Mouse (Mus musculus) liver, adult 2 months (tissue): ENCODE measurements around the gene Eda. TPM values are rescaled to one million over a fixed set of nuclear protein-coding genes. Genes with fewer than 3 reads are reported as not detected.

Source experiments
- DNase-seq: peaks from one replicate; pipeline ENCODE4 v3.0.0-alpha.2; 2011; ENCODE audit warnings: low read depth, low spot score; ENCODE audit errors: extremely low read depth
- H3K27ac ChIP-seq: fragments of 200-500 bp; replicated peaks from 2 replicates; pipeline ENCODE4 v1.5.1; 2012; ENCODE audit warnings: low read depth, mild to moderate bottlenecking, control low read depth, inconsistent platforms, low read length; ENCODE audit not compliant: insufficient read depth
- H3K27me3 ChIP-seq: fragments of 200-500 bp; 2 replicates; pipeline ENCODE4 v1.6.1; 2012; ENCODE audit warnings: mild to moderate bottlenecking, moderate library complexity, low read length, inconsistent platforms; ENCODE audit not compliant: control insufficient read depth, insufficient read depth
- H3K36me3 ChIP-seq: fragments of 200-500 bp; 2 replicates; pipeline ENCODE4 v1.6.1; 2012; ENCODE audit warnings: low read length, inconsistent platforms; ENCODE audit not compliant: control insufficient read depth, insufficient read depth
- H3K4me1 ChIP-seq: fragments of 200-500 bp; 2 replicates; pipeline ENCODE4 v1.6.1; 2011; ENCODE audit warnings: low read length; ENCODE audit not compliant: control insufficient read depth, insufficient read depth
- H3K4me3 ChIP-seq: fragments of 200-500 bp; 2 replicates; pipeline ENCODE4 v1.5.1; 2011; ENCODE audit warnings: low read depth, mild to moderate bottlenecking, control low read depth, low read length, moderate library complexity; ENCODE audit not compliant: insufficient read depth
- H3K79me2 ChIP-seq: fragments of 200-500 bp; 2 replicates; pipeline ENCODE4 v1.6.1; 2012; ENCODE audit warnings: inconsistent platforms, mild to moderate bottlenecking, low read length, moderate library complexity; ENCODE audit not compliant: control insufficient read depth, insufficient read depth
- H3K9ac ChIP-seq: fragments of 200-500 bp; 2 replicates; pipeline ENCODE4 v1.6.1; 2012; ENCODE audit warnings: low read depth, mild to moderate bottlenecking, control low read depth, inconsistent platforms, low read length
- CTCF ChIP-seq: fragments of 200-500 bp; IDR thresholded peaks from 2 replicates; pipeline ENCODE4 v1.5.1; 2011; ENCODE audit warnings: low read depth, low read length, control low read depth
- POLR2A ChIP-seq: fragments of 200-500 bp; IDR thresholded peaks from 2 replicates; pipeline ENCODE4 v1.6.1; 2011; ENCODE audit warnings: low read length, control low read depth; ENCODE audit not compliant: insufficient read depth; ENCODE audit errors: extremely low read depth
- WGBS: fragments of 180-500 bp; shearing (Covaris S2); methylation state at CpG from one replicate; pipeline ENCODE4 v1.1.7; 2018; 5-methylcytosine and 5-hydroxymethylcytosine counted together
- polyA plus RNA-seq: library from polyadenylated mRNA; depleted of rRNA; stranded (reverse); fragments of >200 nt; gene quantifications from 2 replicates; pipeline ENCODE4 v1.2.3, GENCODE M21; 2012
- total RNA-seq: library from RNA; depleted of rRNA; stranded (reverse); fragments of >200 nt; gene quantifications from 2 replicates; pipeline ENCODE4 v1.2.3, GENCODE M21; 2014

The Eda gene
- total and polyA plus RNA-seq, 2 experiments: 0.48 to 0.92 TPM

- Histone ChIP-seq H3K27me3 (no peaks in the 10 kb centered on the region), H3K4me3 (no peak overlapping the region), H3K27ac (no peak overlapping the region; the same call in 1 of the 2 replicates), H3K36me3 (no peaks in the 10 kb centered on the region), H3K9ac (no peak overlapping the region), H3K79me2 (no peaks in the 10 kb centered on the region), H3K4me1 (peaks cover 3% of the 10 kb centered on the region; the same call in 1 of the 2 replicates)
- peak; percentile 83 for DNase-seq
- no peak for TF ChIP-seq POLR2A
- TF ChIP-seq CTCF: no peak
Measured at GRCm38 (mm10) chrX:100314172-100314902, 338.9 kb downstream of the Eda start.

- Histone ChIP-seq H3K27me3 (no peaks in the 10 kb centered on the region), H3K79me2 (no peaks in the 10 kb centered on the region), H3K4me1 (no peaks in the 10 kb centered on the region), H3K27ac (no peak overlapping the region), H3K36me3 (no peaks in the 10 kb centered on the region), H3K4me3 (no peak overlapping the region), H3K9ac (no peak overlapping the region)
- no peak for TF ChIP-seq POLR2A
- TF ChIP-seq CTCF: no peak
- 67% methylated on average over 2 of the region's 2 CpGs for WGBS
- no peak for DNase-seq
Measured at GRCm38 (mm10) chrX:100340687-100341086, 365.3 kb downstream of the Eda start.

- Histone ChIP-seq H3K4me3 (no peak overlapping the region), H3K27ac (no peak overlapping the region), H3K4me1 (no peaks in the 10 kb centered on the region), H3K36me3 (no peaks in the 10 kb centered on the region), H3K79me2 (no peaks in the 10 kb centered on the region), H3K27me3 (no peaks in the 10 kb centered on the region), H3K9ac (no peak overlapping the region)
- TF ChIP-seq CTCF: no peak
- TF ChIP-seq POLR2A: no peak
- DNase-seq: no peak
- WGBS: 88% methylated on average over 2 of the region's 2 CpGs
Measured at GRCm38 (mm10) chrX:100344433-100344832, 369.0 kb downstream of the Eda start.

- DNase-seq: no peak
- Histone ChIP-seq H3K4me3 (no peak overlapping the region), H3K36me3 (no peaks in the 10 kb centered on the region), H3K27ac (no peak overlapping the region), H3K27me3 (no peaks in the 10 kb centered on the region), H3K9ac (no peak overlapping the region), H3K4me1 (no peaks in the 10 kb centered on the region), H3K79me2 (no peaks in the 10 kb centered on the region)
- WGBS: 87% methylated on average over 2 of the region's 2 CpGs
- TF ChIP-seq CTCF (no peak), POLR2A (no peak)
Measured at GRCm38 (mm10) chrX:100356974-100357373, 381.6 kb downstream of the Eda start.

GRCm38 (mm10) chrX:100389887-100390286 is 414.5 kb downstream of the Eda start:
- Histone ChIP-seq H3K4me1 (no peaks in the 10 kb centered on the region), H3K36me3 (no peaks in the 10 kb centered on the region), H3K9ac (no peak overlapping the region), H3K27ac (no peak overlapping the region), H3K79me2 (no peaks in the 10 kb centered on the region), H3K27me3 (no peaks in the 10 kb centered on the region), H3K4me3 (no peak overlapping the region)
- DNase-seq: no peak
- WGBS: 94% methylated on average over 1 of the region's 1 CpGs
- TF ChIP-seq CTCF: no peak
- TF ChIP-seq POLR2A: no peak

GRCm38 (mm10) chrX:100392304-100392703 is 416.9 kb downstream of the Eda start:
- WGBS: 26% methylated on average over 6 of the region's 6 CpGs
- Histone ChIP-seq H3K4me1 (no peaks in the 10 kb centered on the region), H3K36me3 (no peaks in the 10 kb centered on the region), H3K4me3 (no peak overlapping the region), H3K79me2 (no peaks in the 10 kb centered on the region), H3K9ac (no peak overlapping the region), H3K27me3 (no peaks in the 10 kb centered on the region), H3K27ac (no peak overlapping the region)
- peak; percentile 58; the same call in 1 of the 2 replicates for TF ChIP-seq CTCF
- TF ChIP-seq POLR2A: no peak
- DNase-seq: peak; percentile 30
